Mouse (Mus musculus): ENCODE data around the gene Ints7. TPM values are rescaled to one million over a fixed set of nuclear protein-coding genes. Genes with fewer than 3 reads are reported as not detected.
A peak's percentile ranks its signal among the peaks of the same experiment; 100 is the strongest.

Gene Ints7
- 52.9 and 58.7 TPM in 2 replicates for polyA plus RNA-seq (2016; fragmentation: Nextera tagmentation; extraction: Ambion mirVana)

- Histone ChIP-seq H3K36me3 (peaks cover 19% of the 10 kb centered on the region), H3K27me3 (ENCODE audit: insufficient read depth, poor library complexity, severe bottlenecking) (no peaks in the 10 kb centered on the region), H3K4me1 (peaks cover 18% of the 10 kb centered on the region), H3K4me3 (peak within 1 kb of the TSS; percentile 92), H3K27ac (peak within 1 kb of the TSS; percentile 97), H3K9me3 (no peaks in the 10 kb centered on the region)
- peak; percentile 99 for DNase-seq (ENCODE audit: low spot score)
- WGBS = under 1% methylated on average over 70 of the region's 70 CpGs
Measured at GRCm38 (mm10) chr1:191575458-191576247, at the start of gene Ints7, which contains the start of gene Dtl. TSS of gene Ints7 (plus strand) at chr1:191575636. TSS of gene Dtl (minus strand) at chr1:191575544.

- Histone ChIP-seq H3K27ac (no peak overlapping the region), H3K36me3 (no peaks in the 10 kb centered on the region), H3K4me1 (peaks cover 12% of the 10 kb centered on the region; the same call in 1 of the 2 replicates), H3K9me3 (no peaks in the 10 kb centered on the region), H3K27me3 (ENCODE audit: insufficient read depth, poor library complexity, severe bottlenecking) (no peaks in the 10 kb centered on the region), H3K4me3 (no peak overlapping the region)
- 51% methylated on average over 3 of the region's 3 CpGs for WGBS
- DNase-seq (ENCODE audit: low spot score) = peak; percentile 80
Measured at GRCm38 (mm10) chr1:191527089-191527488, 48.3 kb upstream of the Ints7 start.

- WGBS = 63% methylated on average over 4 of the region's 4 CpGs
- no peak overlapping the region for H3K27ac ChIP-seq
- H3K4me1 ChIP-seq = peaks cover 12% of the 10 kb centered on the region; the same call in 1 of the 2 replicates
- no peak for DNase-seq (ENCODE audit: low spot score)
- H3K4me3 ChIP-seq = no peak overlapping the region
- no peaks in the 10 kb centered on the region for H3K9me3 ChIP-seq
- H3K27me3 ChIP-seq (ENCODE audit: insufficient read depth, poor library complexity, severe bottlenecking) = no peaks in the 10 kb centered on the region
- H3K36me3 ChIP-seq = no peaks in the 10 kb centered on the region
Measured at GRCm38 (mm10) chr1:191527921-191528612, 47.4 kb upstream of the Ints7 start.

GRCm38 (mm10) chr1:191529406-191529805 lies 46.0 kb upstream of the Ints7 start:
- peak; percentile 57 for DNase-seq (ENCODE audit: low spot score)
- Histone ChIP-seq H3K27ac (no peak overlapping the region), H3K9me3 (no peaks in the 10 kb centered on the region), H3K36me3 (0 out of 2 replicates have a peak, but pooled peaks cover 2% of the 10 kb centered on the region), H3K4me3 (no peak overlapping the region), H3K27me3 (ENCODE audit: insufficient read depth, poor library complexity, severe bottlenecking) (no peaks in the 10 kb centered on the region), H3K4me1 (peaks cover 12% of the 10 kb centered on the region; the same call in 1 of the 2 replicates)
- WGBS = 86% methylated on average over 2 of the region's 2 CpGs

GRCm38 (mm10) chr1:191531023-191531422 lies 44.4 kb upstream of the Ints7 start:
- Histone ChIP-seq H3K9me3 (no peaks in the 10 kb centered on the region), H3K27me3 (ENCODE audit: insufficient read depth, poor library complexity, severe bottlenecking) (no peaks in the 10 kb centered on the region), H3K4me1 (peaks cover 12% of the 10 kb centered on the region; the same call in 1 of the 2 replicates), H3K4me3 (no peak overlapping the region), H3K36me3 (peaks cover 9% of the 10 kb centered on the region; the same call in 1 of the 2 replicates), H3K27ac (no peak overlapping the region)
- WGBS = 81% methylated on average over 1 of the region's 1 CpGs
- DNase-seq (ENCODE audit: low spot score) = peak; percentile 56

- H3K27me3 ChIP-seq (ENCODE audit: insufficient read depth, poor library complexity, severe bottlenecking) = no peaks in the 10 kb centered on the region
- 56% methylated on average over 2 of the region's 2 CpGs for WGBS
- peak; percentile 57 for DNase-seq (ENCODE audit: low spot score)
- H3K27ac ChIP-seq = no peak overlapping the region
- H3K4me3 ChIP-seq = no peak overlapping the region
- H3K36me3 ChIP-seq = peaks cover 26% of the 10 kb centered on the region
- peaks cover 13% of the 10 kb centered on the region; the same call in 1 of the 2 replicates for H3K4me1 ChIP-seq
- no peaks in the 10 kb centered on the region for H3K9me3 ChIP-seq
Measured at GRCm38 (mm10) chr1:191534896-191535295, 40.5 kb upstream of the Ints7 start.

GRCm38 (mm10) chr1:191540300-191540699 lies 35.1 kb upstream of the Ints7 start:
- Histone ChIP-seq H3K4me1 (peaks cover 19% of the 10 kb centered on the region; the same call in 1 of the 2 replicates), H3K9me3 (no peaks in the 10 kb centered on the region), H3K36me3 (peaks cover 60% of the 10 kb centered on the region), H3K27ac (no peak overlapping the region), H3K27me3 (ENCODE audit: insufficient read depth, poor library complexity, severe bottlenecking) (no peaks in the 10 kb centered on the region), H3K4me3 (no peak overlapping the region)
- DNase-seq (ENCODE audit: low spot score) = no peak
- WGBS = 64% methylated on average over 2 of the region's 2 CpGs

GRCm38 (mm10) chr1:191541014-191541413 lies 34.4 kb upstream of the Ints7 start:
- WGBS = 74% methylated on average over 9 of the region's 9 CpGs
- Histone ChIP-seq H3K4me3 (no peak overlapping the region), H3K27ac (no peak overlapping the region), H3K27me3 (ENCODE audit: insufficient read depth, poor library complexity, severe bottlenecking) (no peaks in the 10 kb centered on the region), H3K9me3 (no peaks in the 10 kb centered on the region), H3K4me1 (peaks cover 19% of the 10 kb centered on the region; the same call in 1 of the 2 replicates), H3K36me3 (peaks cover 64% of the 10 kb centered on the region)
- no peak for DNase-seq (ENCODE audit: low spot score)

GRCm38 (mm10) chr1:191541619-191542018 lies 33.8 kb upstream of the Ints7 start:
- Histone ChIP-seq H3K27ac (no peak overlapping the region), H3K4me3 (no peak overlapping the region), H3K36me3 (peaks cover 68% of the 10 kb centered on the region), H3K27me3 (ENCODE audit: insufficient read depth, poor library complexity, severe bottlenecking) (no peaks in the 10 kb centered on the region), H3K9me3 (no peaks in the 10 kb centered on the region), H3K4me1 (peaks cover 19% of the 10 kb centered on the region; the same call in 1 of the 2 replicates)
- DNase-seq (ENCODE audit: low spot score) = no peak
- 70% methylated on average over 4 of the region's 4 CpGs for WGBS

- peaks cover 16% of the 10 kb centered on the region; the same call in 1 of the 2 replicates for H3K4me1 ChIP-seq
- H3K4me3 ChIP-seq = no peak overlapping the region
- peaks cover 79% of the 10 kb centered on the region for H3K36me3 ChIP-seq
- DNase-seq (ENCODE audit: low spot score) = no peak
- no peaks in the 10 kb centered on the region for H3K9me3 ChIP-seq
- no peaks in the 10 kb centered on the region for H3K27me3 ChIP-seq (ENCODE audit: insufficient read depth, poor library complexity, severe bottlenecking)
- WGBS = 41% methylated on average over 3 of the region's 3 CpGs
- H3K27ac ChIP-seq = no peak overlapping the region
Measured at GRCm38 (mm10) chr1:191543747-191544146, 31.7 kb upstream of the Ints7 start.

GRCm38 (mm10) chr1:191550786-191551185 lies 24.6 kb upstream of the Ints7 start:
- Histone ChIP-seq H3K27me3 (ENCODE audit: insufficient read depth, poor library complexity, severe bottlenecking) (no peaks in the 10 kb centered on the region), H3K9me3 (no peaks in the 10 kb centered on the region), H3K4me1 (no peaks in the 10 kb centered on the region), H3K27ac (no peak overlapping the region), H3K4me3 (no peak overlapping the region), H3K36me3 (peaks cover 67% of the 10 kb centered on the region)
- DNase-seq (ENCODE audit: low spot score) = no peak
- 53% methylated on average over 4 of the region's 4 CpGs for WGBS

- no peak for DNase-seq (ENCODE audit: low spot score)
- no peak overlapping the region for H3K27ac ChIP-seq
- WGBS = 69% methylated on average over 8 of the region's 8 CpGs
- H3K27me3 ChIP-seq (ENCODE audit: insufficient read depth, poor library complexity, severe bottlenecking) = no peaks in the 10 kb centered on the region
- no peaks in the 10 kb centered on the region for H3K9me3 ChIP-seq
- H3K4me1 ChIP-seq = no peaks in the 10 kb centered on the region
- peaks cover 69% of the 10 kb centered on the region for H3K36me3 ChIP-seq
- no peak overlapping the region for H3K4me3 ChIP-seq
Measured at GRCm38 (mm10) chr1:191557109-191557508, 18.3 kb upstream of the Ints7 start.

- Histone ChIP-seq H3K4me3 (no peak overlapping the region), H3K27ac (no peak overlapping the region), H3K4me1 (no peaks in the 10 kb centered on the region), H3K9me3 (no peaks in the 10 kb centered on the region), H3K27me3 (ENCODE audit: insufficient read depth, poor library complexity, severe bottlenecking) (no peaks in the 10 kb centered on the region), H3K36me3 (peaks cover 51% of the 10 kb centered on the region)
- 71% methylated on average over 5 of the region's 5 CpGs for WGBS
- DNase-seq (ENCODE audit: low spot score) = no peak
Measured at GRCm38 (mm10) chr1:191559779-191560178, 15.7 kb upstream of the Ints7 start.

All from heart, embryonic 10.5 days (tissue).